Mouse (Mus musculus): ENCODE measurements around the gene Lmf1. TPM values are rescaled to one million over a fixed set of nuclear protein-coding genes. Genes with fewer than 3 reads are reported as not detected.

Lmf1 gene
- polyA plus RNA-seq, 1 experiment from 2014 or later = 16.3 TPM

- DNase-seq (ENCODE audit: low spot score) (no peak), ATAC-seq (ENCODE audit: low FRiP score, low TSS enrichment) (no peak)
- TF ChIP-seq EP300 (optimal IDR thresholded peaks at IDR 0.05) (no peak), CTCF (IDR thresholded peaks at IDR 0.05; ENCODE audit: low read depth) (no peak)
- H3K4me1 ChIP-seq (replicated peaks; ENCODE audit: control insufficient read depth, insufficient read depth) = no peaks in the 10 kb centered on the region
- no peak overlapping the region for H3K27ac ChIP-seq (replicated peaks)
- 68% methylated on average over 3 of the region's 3 CpGs for WGBS
- no peaks in the 10 kb centered on the region for H3K36me3 ChIP-seq (ENCODE audit: control insufficient read depth, insufficient read depth, low read length)
- H3K9me3 ChIP-seq (ENCODE audit: control insufficient read depth, low read length) = no peaks in the 10 kb centered on the region
- H3K4me2 ChIP-seq (replicated peaks; ENCODE audit: low read depth) = no peak overlapping the region
- no peak overlapping the region for H3K4me3 ChIP-seq (ENCODE audit: low read depth, low read length)
- no peak overlapping the region for H3K9ac ChIP-seq (ENCODE audit: low read length)
- no peaks in the 10 kb centered on the region for H3K27me3 ChIP-seq (ENCODE audit: control insufficient read depth, insufficient read depth, low read length)
These were observed 18.7 kb downstream of the Lmf1 start for GRCm38 (mm10) chr17:25597537-25597936.

- TF ChIP-seq EP300 (optimal IDR thresholded peaks at IDR 0.05) = no peak
- no peak for TF ChIP-seq CTCF (IDR thresholded peaks at IDR 0.05; ENCODE audit: low read depth)
- no peak overlapping the region for H3K27ac ChIP-seq (replicated peaks)
- no peaks in the 10 kb centered on the region for H3K9me3 ChIP-seq (ENCODE audit: control insufficient read depth, low read length)
- no peaks in the 10 kb centered on the region for H3K27me3 ChIP-seq (ENCODE audit: control insufficient read depth, insufficient read depth, low read length)
- 76% methylated on average over 8 of the region's 8 CpGs for WGBS
- DNase-seq (ENCODE audit: low spot score) = no peak
- no peak overlapping the region for H3K4me2 ChIP-seq (replicated peaks; ENCODE audit: low read depth)
- no peak overlapping the region for H3K4me3 ChIP-seq (ENCODE audit: low read depth, low read length)
- no peaks in the 10 kb centered on the region for H3K36me3 ChIP-seq (ENCODE audit: control insufficient read depth, insufficient read depth, low read length)
- no peak for ATAC-seq (ENCODE audit: low FRiP score, low TSS enrichment)
- no peak overlapping the region for H3K9ac ChIP-seq (ENCODE audit: low read length)
- H3K4me1 ChIP-seq (replicated peaks; ENCODE audit: control insufficient read depth, insufficient read depth) = no peaks in the 10 kb centered on the region
These were observed 23.5 kb downstream of the Lmf1 start for GRCm38 (mm10) chr17:25602366-25602765.

- no peak for ATAC-seq (ENCODE audit: low FRiP score, low TSS enrichment)
- H3K4me1 ChIP-seq (replicated peaks; ENCODE audit: control insufficient read depth, insufficient read depth) = no peaks in the 10 kb centered on the region
- no peak overlapping the region for H3K4me2 ChIP-seq (replicated peaks; ENCODE audit: low read depth)
- H3K4me3 ChIP-seq (ENCODE audit: low read depth, low read length) = no peak overlapping the region
- 32% methylated on average over 5 of the region's 5 CpGs for WGBS
- H3K27ac ChIP-seq (replicated peaks) = no peak overlapping the region
- H3K27me3 ChIP-seq (ENCODE audit: control insufficient read depth, insufficient read depth, low read length) = no peaks in the 10 kb centered on the region
- H3K9me3 ChIP-seq (ENCODE audit: control insufficient read depth, low read length) = no peaks in the 10 kb centered on the region
- DNase-seq (ENCODE audit: low spot score) = no peak
- no peak overlapping the region for H3K9ac ChIP-seq (ENCODE audit: low read length)
- no peak for TF ChIP-seq EP300 (optimal IDR thresholded peaks at IDR 0.05)
- no peak for TF ChIP-seq CTCF (IDR thresholded peaks at IDR 0.05; ENCODE audit: low read depth)
- no peaks in the 10 kb centered on the region for H3K36me3 ChIP-seq (ENCODE audit: control insufficient read depth, insufficient read depth, low read length)
These were observed 25.3 kb downstream of the Lmf1 start for GRCm38 (mm10) chr17:25604234-25604633.

- H3K9ac ChIP-seq (ENCODE audit: low read length) = no peak overlapping the region
- no peaks in the 10 kb centered on the region for H3K27me3 ChIP-seq (ENCODE audit: control insufficient read depth, insufficient read depth, low read length)
- H3K36me3 ChIP-seq (ENCODE audit: control insufficient read depth, insufficient read depth, low read length) = no peaks in the 10 kb centered on the region
- no peak overlapping the region for H3K4me3 ChIP-seq (ENCODE audit: low read depth, low read length)
- H3K9me3 ChIP-seq (ENCODE audit: control insufficient read depth, low read length) = no peaks in the 10 kb centered on the region
- 77% methylated on average over 11 of the region's 11 CpGs for WGBS
- no peak overlapping the region for H3K27ac ChIP-seq (replicated peaks)
- ATAC-seq (ENCODE audit: low FRiP score, low TSS enrichment) (no peak), DNase-seq (ENCODE audit: low spot score) (no peak)
- no peaks in the 10 kb centered on the region for H3K4me1 ChIP-seq (replicated peaks; ENCODE audit: control insufficient read depth, insufficient read depth)
- H3K4me2 ChIP-seq (replicated peaks; ENCODE audit: low read depth) = no peak overlapping the region
- no peak for TF ChIP-seq CTCF (IDR thresholded peaks at IDR 0.05; ENCODE audit: low read depth)
- no peak for TF ChIP-seq EP300 (optimal IDR thresholded peaks at IDR 0.05)
These were observed 29.4 kb downstream of the Lmf1 start for GRCm38 (mm10) chr17:25608137-25608785.

- TF ChIP-seq EP300 (optimal IDR thresholded peaks at IDR 0.05) (no peak), CTCF (IDR thresholded peaks at IDR 0.05; ENCODE audit: low read depth) (no peak)
- no peak overlapping the region for H3K27ac ChIP-seq (replicated peaks)
- no peak overlapping the region for H3K4me2 ChIP-seq (replicated peaks; ENCODE audit: low read depth)
- H3K27me3 ChIP-seq (ENCODE audit: control insufficient read depth, insufficient read depth, low read length) = no peaks in the 10 kb centered on the region
- WGBS = 65% methylated on average over 10 of the region's 10 CpGs
- H3K4me1 ChIP-seq (replicated peaks; ENCODE audit: control insufficient read depth, insufficient read depth) = no peaks in the 10 kb centered on the region
- no peak for DNase-seq (ENCODE audit: low spot score)
- no peak for ATAC-seq (ENCODE audit: low FRiP score, low TSS enrichment)
- H3K9ac ChIP-seq (ENCODE audit: low read length) = no peak overlapping the region
- H3K9me3 ChIP-seq (ENCODE audit: control insufficient read depth, low read length) = no peaks in the 10 kb centered on the region
- no peak overlapping the region for H3K4me3 ChIP-seq (ENCODE audit: low read depth, low read length)
- no peaks in the 10 kb centered on the region for H3K36me3 ChIP-seq (ENCODE audit: control insufficient read depth, insufficient read depth, low read length)
These were observed 30.1 kb downstream of the Lmf1 start for GRCm38 (mm10) chr17:25608821-25609505.

- Histone ChIP-seq H3K9me3 (ENCODE audit: control insufficient read depth, low read length) (no peaks in the 10 kb centered on the region), H3K27me3 (ENCODE audit: control insufficient read depth, insufficient read depth, low read length) (no peaks in the 10 kb centered on the region), H3K27ac (replicated peaks) (no peak overlapping the region), H3K4me3 (ENCODE audit: low read depth, low read length) (no peak overlapping the region), H3K4me1 (replicated peaks; ENCODE audit: control insufficient read depth, insufficient read depth) (no peaks in the 10 kb centered on the region), H3K9ac (ENCODE audit: low read length) (no peak overlapping the region), H3K36me3 (ENCODE audit: control insufficient read depth, insufficient read depth, low read length) (no peaks in the 10 kb centered on the region; the same call in 1 of the 2 replicates), H3K4me2 (replicated peaks; ENCODE audit: low read depth) (no peak overlapping the region)
- no peak for ATAC-seq (ENCODE audit: low FRiP score, low TSS enrichment)
- TF ChIP-seq CTCF (IDR thresholded peaks at IDR 0.05; ENCODE audit: low read depth) (no peak), EP300 (optimal IDR thresholded peaks at IDR 0.05) (no peak)
- no peak for DNase-seq (ENCODE audit: low spot score)
- 68% methylated on average over 3 of the region's 3 CpGs for WGBS
These were observed 30.6 kb downstream of the Lmf1 start for GRCm38 (mm10) chr17:25609506-25609828.

All from stomach, postnatal 0 days (tissue).